Mouse (Mus musculus) liver, embryonic 14.5 days (tissue): ENCODE data around the gene Suclg1.

Source experiments
- CTCF ChIP-seq: IDR thresholded peaks from 2 replicates; pipeline ENCODE4 v1.5.1; 2016; ENCODE audit warnings: antibody characterized with exemption, low read depth, control low read depth
- EP300 ChIP-seq: IDR thresholded peaks from 2 replicates; pipeline ENCODE4 v1.6.1; 2016; ENCODE audit warnings: antibody characterized with exemption, low read depth

GRCm38 (mm10) chr6:73308685-73309520 lies 60.7 kb downstream of the Suclg1 start:
- TF ChIP-seq CTCF (no peak), EP300 (no peak)
